Mouse (Mus musculus): Measurements from ENCODE around the gene Tbc1d13. TPM values are rescaled to one million over a fixed set of nuclear protein-coding genes. Genes with fewer than 3 reads are reported as not detected.
"Not testable (repeated sequence)": the region's sequence is repeated elsewhere in the genome, so short reads cannot be mapped to it uniquely, and the experiment has no call there.

Gene Tbc1d13
- total RNA-seq, 4 experiments from 2014 or later = 49.6 to 61.9 (median 58.5) TPM

DNA sequence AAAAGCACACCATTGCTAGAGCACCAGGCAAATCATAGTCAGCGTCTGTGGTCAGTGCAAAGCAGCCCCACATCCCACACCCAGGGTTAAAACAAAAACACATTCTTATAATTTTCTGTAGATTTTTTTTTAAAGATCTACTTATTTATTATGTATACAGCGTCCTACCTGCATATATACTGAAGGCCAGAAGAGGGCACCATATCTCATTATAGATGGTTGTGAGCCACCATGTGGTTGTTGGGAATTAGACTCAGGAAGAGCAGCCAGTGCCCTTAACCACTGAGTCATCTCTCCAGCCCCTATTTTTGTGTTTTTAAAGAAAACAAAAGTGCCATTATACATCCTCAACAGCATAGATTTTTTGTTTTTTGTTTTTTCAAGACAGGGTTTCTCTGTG lies 4.8 kb upstream of the Tbc1d13 start:
- DNase-seq (ENCODE audit: low spot score in 2 of 2) = no peak

DNA sequence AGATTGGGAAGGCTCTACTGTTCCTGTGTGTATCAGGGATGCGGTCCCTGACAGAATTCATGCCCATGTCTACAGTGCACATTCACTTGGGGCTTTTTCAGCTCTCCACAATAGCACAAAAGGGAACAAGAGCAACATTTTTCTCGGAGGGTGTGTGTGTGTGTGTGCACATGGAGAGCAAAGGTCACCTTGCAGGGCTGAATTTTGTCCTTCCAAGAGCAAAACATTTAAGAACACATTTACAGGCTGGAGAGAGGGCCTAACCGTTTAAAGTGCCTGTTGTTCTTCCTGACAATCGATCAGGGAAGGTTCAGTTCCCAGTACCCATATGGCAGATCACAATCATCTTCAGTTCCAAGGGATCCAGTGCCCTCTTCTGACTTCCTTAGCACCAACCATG lies 3.4 kb upstream of the Tbc1d13 start:
- DNase-seq (ENCODE audit: low spot score in 2 of 2) = no peak

DNA sequence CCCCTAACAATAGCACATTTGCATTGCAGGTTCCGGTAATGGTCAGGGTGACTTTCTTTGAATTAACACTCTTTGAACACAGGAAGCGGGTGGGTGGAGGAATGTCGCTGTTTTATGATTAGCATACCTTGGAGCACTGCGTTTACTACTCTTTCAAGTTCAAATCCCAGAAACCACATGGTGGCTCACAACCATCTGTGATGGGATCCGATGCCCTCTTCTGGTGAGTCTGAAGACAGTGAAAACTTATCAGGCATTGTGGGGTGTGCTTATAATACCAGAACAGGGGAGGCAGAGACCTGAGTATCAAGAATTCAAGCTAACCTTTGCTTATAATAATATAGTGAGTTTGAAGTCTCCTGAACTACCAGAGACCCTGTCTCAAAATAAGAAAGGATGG lies 2.3 kb upstream of the Tbc1d13 start:
- DNase-seq (ENCODE audit: low spot score in 2 of 2) = not testable (repeated sequence)

DNA sequence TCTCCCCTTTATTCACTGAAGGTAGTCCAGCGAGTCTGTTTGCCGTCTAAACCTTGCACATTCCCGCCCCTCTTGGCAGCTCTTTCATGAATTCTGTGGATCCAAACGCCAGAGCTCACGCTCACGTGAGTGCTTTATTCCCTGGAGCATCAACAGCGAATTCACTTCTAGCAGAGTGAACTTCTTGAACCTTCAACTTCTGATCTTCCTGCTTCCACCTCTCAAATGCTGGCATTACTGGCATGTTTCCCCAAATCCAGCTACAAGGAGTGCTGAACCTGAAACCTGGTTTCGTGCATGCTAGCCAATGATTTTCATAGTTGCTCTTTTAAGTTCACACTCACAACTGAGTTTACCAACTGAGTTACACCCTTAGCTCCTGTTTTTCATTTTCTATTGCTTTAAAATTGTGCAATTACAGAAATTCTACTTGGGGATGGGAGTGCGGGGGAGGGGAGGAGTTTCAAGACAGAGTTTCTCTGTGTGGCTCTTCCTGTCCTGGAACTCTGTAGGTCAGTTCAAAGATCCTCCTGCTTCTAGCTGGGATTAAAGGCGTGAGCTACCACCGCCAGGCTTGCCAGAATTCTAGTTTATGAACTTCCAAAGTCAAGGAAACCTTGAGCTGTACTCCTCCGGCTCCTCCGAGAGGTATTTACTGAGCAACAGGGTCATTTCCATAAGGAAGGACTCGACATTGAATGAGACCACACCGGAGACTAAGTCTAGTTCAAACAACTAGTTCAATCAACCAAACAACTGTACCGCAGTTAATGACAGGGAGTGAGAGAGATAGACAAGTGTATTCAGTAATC lies 539 bp upstream of the Tbc1d13 start:
- no peak for DNase-seq (ENCODE audit: low spot score in 2 of 2)

DNA sequence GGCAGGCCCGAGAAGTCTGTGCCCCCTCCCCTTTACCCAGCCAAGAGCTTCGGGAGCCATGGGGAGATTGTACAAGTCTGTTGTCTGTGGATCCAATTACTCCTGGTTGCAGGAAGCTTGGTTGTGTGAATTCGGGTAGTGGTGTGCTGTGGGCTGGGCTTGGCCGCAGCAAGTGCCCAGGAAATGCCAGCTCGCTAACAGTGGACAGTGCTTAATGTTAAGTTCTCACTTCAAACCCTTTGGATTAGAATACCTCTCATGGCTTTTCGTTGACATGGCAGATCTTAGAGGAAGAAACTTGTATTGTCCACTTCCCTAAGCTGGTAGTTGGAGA lies 799 bp downstream of the Tbc1d13 start:
- DNase-seq (ENCODE audit: low spot score in 2 of 2) = no peak

DNA sequence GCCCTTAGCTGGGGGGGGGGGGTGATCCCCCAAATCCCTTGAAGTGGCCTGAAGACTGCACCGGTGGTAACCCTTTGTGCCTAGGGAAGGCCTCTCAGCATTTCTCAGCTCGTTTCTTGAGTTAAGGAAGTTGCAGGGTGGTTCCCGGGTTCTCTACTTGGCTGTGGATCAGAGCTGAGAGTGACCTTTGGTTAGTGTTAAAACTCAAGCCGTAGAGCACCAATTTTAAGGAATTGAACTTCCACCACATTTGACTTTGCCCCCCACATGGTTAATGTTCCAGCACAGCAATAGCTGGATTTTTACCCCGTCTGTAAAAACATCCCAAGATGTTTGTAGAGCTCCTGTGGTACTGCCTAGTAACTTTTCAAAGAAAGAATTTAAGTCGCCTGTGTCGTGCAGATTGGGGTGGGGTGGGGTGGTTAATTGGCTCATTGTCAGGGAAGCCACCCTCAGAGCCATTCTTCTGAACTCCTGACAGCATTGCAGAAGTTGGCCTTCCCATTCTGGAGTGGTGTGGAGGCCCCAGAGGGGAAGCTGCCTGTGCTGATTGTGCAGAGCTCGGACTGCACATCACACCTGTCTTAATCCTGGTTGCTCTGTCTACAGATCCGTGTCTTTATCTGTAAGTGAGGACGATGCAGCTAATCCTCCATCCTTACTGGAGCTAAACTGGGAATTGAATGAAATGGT lies 1.5 kb downstream of the Tbc1d13 start:
- DNase-seq (ENCODE audit: low spot score in 2 of 2) = no peak

DNA sequence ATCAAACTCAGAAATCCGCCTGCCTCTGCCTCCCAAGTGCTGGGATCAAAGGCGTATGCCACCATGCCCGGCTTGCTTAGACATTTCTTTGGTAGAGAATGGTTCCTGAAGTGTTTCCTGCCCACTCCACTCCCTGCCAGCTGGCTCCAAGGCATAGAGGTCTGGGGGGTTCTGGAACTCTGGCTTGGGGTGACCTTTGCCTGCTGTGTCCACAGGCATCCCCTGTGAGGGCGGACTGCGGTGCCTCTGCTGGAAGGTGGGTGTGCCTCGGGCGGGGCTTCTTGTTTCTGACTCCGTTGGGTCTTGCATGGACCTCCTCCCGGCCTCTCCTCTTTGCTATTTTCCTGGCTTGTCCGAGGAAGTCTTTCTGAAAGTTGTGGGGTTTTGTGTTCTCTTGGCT lies 2.9 kb downstream of the Tbc1d13 start:
- DNase-seq (ENCODE audit: low spot score in 2 of 2) = no peak

DNA sequence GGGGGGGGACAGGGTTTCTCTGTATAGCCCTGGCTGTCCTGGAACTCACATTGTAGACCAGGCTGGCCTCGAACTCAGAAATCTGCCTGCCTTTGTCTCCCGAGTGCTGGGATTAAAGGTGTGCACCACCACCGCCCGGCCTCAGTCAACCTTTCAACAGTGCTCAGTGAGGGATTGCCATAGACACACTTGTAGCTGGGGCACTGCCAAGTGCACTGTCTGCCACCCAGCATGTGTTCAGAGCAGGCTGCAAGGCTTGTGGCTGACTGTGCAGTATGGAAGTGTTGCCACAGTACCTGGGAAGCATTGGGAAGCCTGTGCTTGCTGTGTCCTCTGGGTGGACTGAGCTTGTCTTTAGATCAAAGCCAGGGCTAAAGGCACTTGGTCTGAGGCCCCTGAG lies 6.5 kb downstream of the Tbc1d13 start:
- DNase-seq (ENCODE audit: low spot score in 2 of 2) = not testable (repeated sequence)

DNA sequence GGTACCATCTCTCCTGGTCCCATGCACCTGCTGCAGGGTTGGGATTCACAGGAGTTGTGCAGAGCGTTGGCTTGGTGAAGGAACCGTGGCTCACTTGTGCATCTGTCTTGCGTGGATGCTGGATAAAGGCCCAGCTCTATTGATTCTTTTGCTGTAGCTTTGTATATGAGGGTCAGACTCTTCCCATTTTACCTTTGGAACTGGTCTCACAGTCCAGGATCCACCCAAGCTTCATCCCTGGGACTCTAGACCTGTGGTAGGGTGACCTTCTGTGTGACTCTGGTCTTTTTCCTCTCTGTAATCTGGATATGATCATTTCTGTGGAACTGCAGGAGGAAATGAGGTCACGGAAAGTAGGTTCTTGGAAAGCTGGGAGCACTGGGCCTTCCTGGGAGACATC lies 10.9 kb downstream of the Tbc1d13 start:
- no peak for DNase-seq (ENCODE audit: low spot score in 2 of 2)

DNA sequence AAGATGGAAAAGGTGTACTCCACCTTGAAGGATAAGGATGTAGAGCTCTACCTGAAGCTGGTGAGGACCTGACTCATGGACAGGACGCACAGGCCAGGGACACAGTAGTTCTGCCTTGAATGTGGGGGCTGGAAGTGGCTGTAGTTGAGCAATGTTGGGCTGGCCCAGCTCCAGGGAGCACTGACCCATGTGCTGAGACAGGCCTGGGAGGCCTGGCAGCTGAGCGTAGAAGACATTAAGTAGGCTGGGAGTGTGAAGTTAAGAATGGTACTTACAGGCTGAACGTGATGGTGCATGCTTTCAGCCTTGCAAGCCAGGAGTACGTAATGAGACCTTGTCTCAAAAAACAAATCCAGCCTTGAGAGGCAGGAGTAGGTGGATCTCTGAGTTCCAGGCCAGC lies 13.9 kb downstream of the Tbc1d13 start:
- DNase-seq (ENCODE audit: low spot score in 2 of 2) = no peak

DNA sequence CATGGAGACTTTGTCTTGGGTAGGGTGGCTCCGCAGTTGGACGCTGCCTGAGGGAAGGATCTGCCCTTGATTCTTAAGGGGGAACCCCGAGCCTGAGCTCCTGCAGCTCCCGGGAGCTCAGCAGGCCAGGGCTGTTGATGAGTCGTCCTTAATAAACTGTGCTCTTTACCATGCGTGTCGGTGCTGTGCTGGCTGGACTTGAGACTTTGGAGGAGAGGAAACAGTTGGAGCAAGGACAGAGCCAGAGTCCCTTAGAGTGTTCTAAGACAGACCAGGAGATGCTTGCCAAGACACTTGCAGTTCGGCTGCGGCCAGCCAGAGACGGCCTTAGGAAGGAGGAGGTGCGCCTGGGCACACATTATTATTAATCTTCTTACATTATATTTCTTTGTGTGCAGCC lies 18.3 kb downstream of the Tbc1d13 start:
- DNase-seq (ENCODE audit: low spot score in 2 of 2) = no peak

DNA sequence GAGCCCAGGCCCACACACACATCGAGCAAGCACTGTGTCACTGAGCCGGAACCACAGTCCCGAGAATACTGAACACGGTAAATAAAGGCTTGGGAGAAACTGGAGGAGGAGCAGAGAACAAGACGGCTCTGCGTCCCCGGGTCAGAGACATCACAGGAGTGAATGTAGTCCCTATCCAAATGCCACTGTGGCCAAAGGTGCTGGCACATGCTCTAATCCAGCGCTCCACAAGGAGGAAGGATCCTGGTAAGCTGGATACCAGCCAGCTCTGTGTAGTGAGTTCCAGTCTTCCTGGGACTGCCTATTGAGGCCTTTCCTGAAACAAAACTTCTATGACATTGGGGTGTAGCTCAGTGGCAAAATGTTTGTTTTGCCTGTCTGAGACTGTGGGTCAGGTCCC lies 19.1 kb downstream of the Tbc1d13 start:
- no peak for DNase-seq (ENCODE audit: low spot score in 2 of 2)

DNA sequence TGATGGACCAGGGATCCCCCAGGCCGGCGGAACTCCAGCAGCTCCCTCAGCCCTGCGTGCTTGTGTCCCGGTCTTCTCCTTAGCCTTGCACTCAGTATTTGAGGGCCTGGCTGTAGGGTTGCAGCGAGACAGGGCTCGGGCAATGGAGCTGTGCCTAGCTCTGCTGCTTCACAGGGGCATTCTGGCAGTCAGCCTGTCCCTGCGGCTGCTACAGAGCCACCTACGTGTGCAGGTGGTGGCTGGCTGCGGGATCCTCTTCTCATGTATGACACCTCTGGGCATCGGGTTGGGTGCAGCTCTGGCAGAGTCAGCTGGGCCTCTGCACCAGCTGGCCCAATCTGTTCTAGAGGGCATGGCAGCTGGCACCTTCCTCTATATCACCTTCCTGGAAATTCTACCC lies 26.3 kb downstream of the Tbc1d13 start:
- not testable (repeated sequence) for DNase-seq (ENCODE audit: low spot score in 2 of 2)

DNA sequence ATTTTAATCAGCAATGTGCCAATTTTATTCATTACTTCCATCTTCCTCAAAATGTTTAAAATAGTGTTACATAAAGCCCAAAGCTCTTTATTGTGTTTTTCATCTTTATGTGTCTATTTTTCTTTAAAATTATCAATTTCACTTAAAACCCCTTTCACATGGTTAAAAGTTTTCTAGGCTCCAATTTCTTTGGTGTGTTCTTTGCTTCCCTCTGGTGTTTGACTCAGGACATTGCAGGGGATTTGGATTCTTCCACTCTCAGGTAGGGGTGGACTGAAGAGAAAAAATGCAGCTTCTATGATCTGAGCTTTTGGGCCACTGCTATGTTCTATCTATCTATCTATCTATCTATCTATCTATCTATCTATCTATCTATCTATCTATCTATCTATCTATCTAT lies 28.3 kb downstream of the Tbc1d13 start:
- DNase-seq (ENCODE audit: low spot score in 2 of 2) = no peak

DNA sequence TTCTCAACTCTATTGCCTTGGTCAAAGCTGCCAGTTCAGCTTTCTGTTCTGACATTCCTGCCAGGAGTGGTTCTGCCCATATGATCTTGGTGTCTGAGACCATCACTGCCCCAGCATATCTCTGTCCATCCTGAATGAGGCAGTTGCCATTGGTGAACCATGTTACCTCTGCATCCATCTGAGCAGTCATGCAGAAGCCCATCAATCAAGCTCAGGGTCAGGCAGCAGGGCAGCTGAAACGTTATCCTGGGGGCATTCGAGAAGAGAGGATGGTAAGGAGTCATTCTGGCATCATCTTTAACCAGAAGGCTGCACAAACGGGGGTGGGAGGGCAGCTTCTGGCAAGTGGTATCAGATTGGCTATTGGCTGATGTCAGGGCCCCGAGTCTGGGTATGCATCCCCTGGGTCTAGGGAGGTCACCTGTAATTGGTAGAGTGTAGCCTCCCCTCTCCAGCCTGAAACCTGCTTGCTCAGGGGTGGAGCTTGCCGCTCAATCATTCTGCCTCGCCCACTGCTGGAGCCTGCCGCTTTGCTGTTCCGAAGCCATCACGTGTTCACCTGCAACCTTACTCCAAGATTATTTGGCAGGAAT lies 30.9 kb downstream of the Tbc1d13 start:
- no peak for DNase-seq (ENCODE audit: low spot score in 2 of 2)

DNA sequence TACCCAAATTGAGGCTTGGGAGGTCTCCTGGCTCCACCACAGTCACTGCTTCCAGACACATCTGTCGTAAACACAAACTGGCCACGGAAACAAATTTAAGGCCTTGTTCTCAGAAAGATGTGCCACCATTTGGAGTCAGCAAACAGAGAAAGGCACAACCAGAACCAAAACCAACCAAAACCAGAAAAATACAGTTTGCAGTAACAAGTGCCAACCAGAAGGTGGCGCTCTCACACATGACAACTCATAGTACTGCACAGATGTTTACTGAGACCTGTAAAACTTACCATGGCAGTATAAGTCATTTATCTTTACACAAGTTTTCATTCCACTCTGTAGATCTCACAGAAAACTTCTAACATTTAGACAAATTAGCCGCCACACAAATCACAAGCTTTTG lies 33.1 kb downstream of the Tbc1d13 start:
- DNase-seq (ENCODE audit: low spot score in 2 of 2) = no peak

DNA sequence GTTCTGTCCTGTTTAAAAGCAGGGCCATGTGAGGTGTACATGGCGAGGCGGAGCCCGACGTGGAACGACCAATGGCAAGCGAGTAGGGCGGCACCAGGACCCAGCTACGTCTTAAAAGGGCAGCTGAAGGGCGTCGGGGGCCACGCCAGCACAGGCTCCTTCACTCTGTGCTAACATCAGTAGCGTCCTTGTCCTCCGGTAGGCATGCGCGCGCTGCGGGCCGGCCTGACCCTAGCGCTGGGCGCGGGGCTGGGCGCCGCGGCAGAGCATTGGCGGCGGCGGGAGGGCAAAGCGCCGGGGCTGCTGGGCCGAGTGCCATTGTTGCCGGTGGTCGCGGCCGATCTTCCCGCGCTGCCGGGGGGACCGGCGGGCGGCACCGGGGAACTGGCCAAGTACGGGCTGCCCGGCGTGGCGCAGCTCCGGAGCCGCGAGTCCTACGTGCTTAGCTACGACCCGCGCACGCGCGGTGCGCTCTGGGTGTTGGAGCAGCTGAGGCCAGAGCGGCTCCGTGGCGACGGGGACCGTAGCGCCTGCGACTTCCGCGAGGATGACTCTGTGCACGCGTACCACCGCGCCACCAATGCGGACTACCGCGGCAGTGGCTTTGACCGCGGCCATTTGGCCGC lies 37.9 kb downstream of the Tbc1d13 start, which contains the start of gene Endog:
Gene Endog (plus strand): TSS at position 123 of the 626 bp plus-strand sequence.
- peak; percentile 89 to 90 for DNase-seq (ENCODE audit: low spot score in 2 of 2)

DNA sequence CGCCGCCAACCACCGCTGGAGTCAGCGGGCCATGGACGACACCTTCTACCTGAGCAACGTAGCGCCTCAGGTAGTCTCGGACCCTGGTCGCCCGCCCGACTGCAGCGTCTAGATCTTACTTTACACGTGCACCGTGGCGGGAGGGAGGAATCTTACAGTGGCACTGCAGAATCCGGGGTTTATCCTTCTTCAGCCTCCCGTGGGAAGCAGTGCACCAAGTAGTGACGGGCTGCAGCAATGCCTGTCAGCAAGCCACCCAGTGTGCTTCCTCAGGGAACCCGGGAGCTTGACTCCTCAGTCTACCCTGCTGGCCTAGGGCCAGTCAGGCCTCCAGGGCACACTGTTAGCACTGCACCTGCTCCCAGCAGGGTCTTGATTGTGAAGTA lies 38.4 kb downstream of the Tbc1d13 start:
- DNase-seq (ENCODE audit: low spot score in 2 of 2) = no peak

DNA sequence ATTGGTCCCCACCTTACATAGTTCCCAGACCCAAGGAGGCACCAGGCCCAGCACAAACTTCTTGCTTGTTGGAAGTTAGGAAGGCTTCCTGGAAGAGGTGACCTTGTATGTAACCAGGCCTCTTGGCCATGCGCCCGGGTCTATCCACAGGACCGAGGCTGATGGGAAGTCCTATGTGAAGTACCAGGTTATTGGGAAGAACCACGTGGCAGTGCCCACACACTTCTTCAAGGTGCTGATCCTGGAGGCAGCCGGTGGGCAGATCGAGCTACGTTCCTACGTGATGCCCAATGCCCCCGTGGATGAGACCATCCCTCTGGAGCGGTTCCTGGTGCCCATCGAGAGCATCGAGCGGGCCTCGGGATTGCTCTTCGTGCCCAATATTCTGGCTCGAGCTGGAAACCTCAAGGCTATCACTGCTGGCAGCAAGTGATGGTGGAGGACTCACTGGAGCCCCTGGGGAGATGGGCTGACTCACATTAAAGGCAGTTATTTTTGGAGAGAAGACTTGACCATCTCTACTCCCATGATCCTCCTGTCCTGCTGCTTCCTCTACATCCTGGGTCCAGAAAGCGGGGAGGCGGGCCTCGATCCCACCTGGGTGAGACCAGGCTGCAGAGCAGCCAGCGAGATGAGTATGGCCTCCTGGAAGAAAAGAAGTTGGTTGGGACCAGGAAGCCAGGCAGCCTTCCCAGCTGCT lies 40.1 kb downstream of the Tbc1d13 start:
- DNase-seq (ENCODE audit: low spot score in 2 of 2) = no peak

DNA sequence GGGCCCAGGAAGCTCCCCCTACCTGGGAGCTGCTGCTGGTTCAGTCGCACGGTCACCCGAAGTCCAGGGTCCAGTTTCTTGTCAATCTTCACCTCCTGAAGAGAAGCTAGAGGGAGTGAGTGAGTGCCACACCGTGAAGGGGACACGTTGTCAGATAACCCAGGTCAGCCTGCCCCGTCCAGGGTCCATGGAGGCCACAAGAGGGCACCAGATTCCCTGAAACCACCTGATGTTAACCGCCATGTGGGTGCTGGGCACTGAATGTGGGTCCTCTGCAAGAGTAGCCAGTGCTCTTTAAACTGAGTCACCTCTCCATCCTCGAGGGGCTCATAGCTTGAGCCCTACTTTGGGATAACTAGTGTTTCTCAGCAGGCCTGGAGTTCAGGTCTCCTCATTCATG lies 42.4 kb downstream of the Tbc1d13 start:
- no peak for DNase-seq (ENCODE audit: low spot score in 2 of 2)

DNA sequence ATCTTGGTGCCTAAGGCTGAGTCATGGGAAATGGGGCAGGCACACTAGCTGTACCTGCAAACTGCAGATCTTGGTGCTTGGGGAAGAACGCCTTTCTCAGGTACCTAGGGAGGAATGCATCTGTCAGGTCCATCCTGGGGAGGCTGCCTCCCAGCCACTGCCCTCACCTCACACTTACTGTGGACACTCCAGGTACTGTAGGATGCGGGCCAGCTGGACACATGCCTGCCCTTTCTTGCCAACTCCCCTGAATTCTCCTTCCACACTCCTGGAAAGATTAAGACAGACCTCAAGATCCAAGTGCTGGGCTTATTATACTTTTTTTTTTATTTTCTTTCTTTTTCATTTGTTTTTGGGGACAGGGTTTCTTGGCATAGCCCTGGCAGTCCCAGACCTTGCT lies 43.0 kb downstream of the Tbc1d13 start:
- no peak for DNase-seq (ENCODE audit: low spot score in 2 of 2)
